Mouse (Mus musculus): ENCODE measurements around the gene Pde4b.

DNA sequence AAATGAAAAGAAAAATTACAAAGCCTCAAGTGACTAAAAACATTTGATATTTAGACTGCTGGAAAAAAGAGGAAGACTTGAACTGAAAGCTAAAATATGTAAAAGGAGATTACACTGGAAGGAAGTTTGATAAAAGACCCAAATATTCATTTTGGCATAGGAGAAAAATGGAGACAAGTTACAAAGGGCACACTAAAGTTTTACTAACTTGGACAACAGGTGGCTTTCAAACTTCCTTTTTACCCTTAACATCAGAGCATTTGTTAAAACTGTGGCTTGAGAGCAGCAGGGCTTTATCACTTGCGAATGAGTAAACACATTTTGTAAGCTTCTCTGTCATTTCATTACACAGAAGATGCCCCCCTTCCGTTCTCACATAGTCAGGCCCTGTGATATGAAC is 492.4 kb downstream of the Pde4b start:
- TF ChIP-seq CTCF (IDR thresholded peaks at IDR 0.05; ENCODE audit: borderline replicate concordance, insufficient read depth, low read depth, low read length) (no peak), POLR2A (IDR thresholded peaks at IDR 0.05; ENCODE audit: borderline replicate concordance, insufficient read depth, low read length) (no peak)
